31 mouse cellular contexts compared by ENCODE assay signal in genomic region chr19:45827736-45828135, GRCm38 (mm10). TPM values are rescaled to one million over a fixed set of nuclear protein-coding genes. Genes with fewer than 3 reads are reported as not detected.
A peak's percentile ranks its signal among the peaks of the same experiment; 100 is the strongest.
DNase-seq lines count a peak whose midpoint lies in the region; ATAC-seq and TF ChIP-seq lines count a peak whose summit lies in the region.
"Had no signal": no experiment of that assay in that cellular context is flagged by ENCODE, and none has a peak within 500 bp of the region (broad histone marks: within the 10 kb centered on the region; RNA-seq: fewer than 3 reads in every experiment).

No protein-coding gene starts in this region.

- ATAC-seq in forebrain, postnatal 0 days, result no peak
- ATAC-seq in forebrain, embryonic 12.5 days (ENCODE audit: low FRiP score), result no peak
- ATAC-seq in hindbrain, postnatal 0 days, result no peak
- ATAC-seq in hindbrain, embryonic 11.5 days (ENCODE audit: low FRiP score), result no peak
- ATAC-seq in lung, postnatal 0 days, result no peak
- no peak for ATAC-seq in kidney, embryonic 16.5 days (ENCODE audit: low FRiP score, low TSS enrichment)
- ATAC-seq: activated CD4-positive, CD25-positive, alpha-beta regulatory T cell, adult 4 months; CD4-positive, CD25-positive, alpha-beta regulatory T cell, adult 4 months; forebrain, embryonic 13.5 days; midbrain, embryonic 15.5 days; Patski had no signal

- no peak overlapping the region for H3K27ac ChIP-seq in forebrain, postnatal 0 days (ENCODE audit: low read depth, low read length)
- no peak overlapping the region for H3K27ac ChIP-seq in forebrain, embryonic 12.5 days
- no peak overlapping the region for H3K27ac ChIP-seq in hindbrain, postnatal 0 days
- H3K27ac ChIP-seq in hindbrain, embryonic 11.5 days (ENCODE audit: low read depth, low read length), result no peak overlapping the region
- no peak overlapping the region for H3K27ac ChIP-seq in lung, postnatal 0 days (ENCODE audit: low read length)
- H3K27ac ChIP-seq in kidney, embryonic 16.5 days (ENCODE audit: low read length), result no peak overlapping the region
- H3K27ac ChIP-seq: embryonic facial prominence, embryonic 13.5 days; forebrain, embryonic 13.5 days; hindbrain, embryonic 10.5 days; kidney, postnatal 0 days; limb, embryonic 12.5 days; liver, embryonic 13.5 days; lung, embryonic 15.5 days; macrophage; midbrain, embryonic 15.5 days had no signal

- peak; percentile 31; the same call in 1 of the 2 replicates for TF ChIP-seq CTCF in forebrain, postnatal 0 days (IDR thresholded peaks at IDR 0.05; ENCODE audit: low read depth)
- TF ChIP-seq CTCF in hindbrain, postnatal 0 days (IDR thresholded peaks at IDR 0.05; ENCODE audit: low read depth), result peak; percentile 18
- peak; percentile 21; the same call in 1 of the 2 replicates for TF ChIP-seq CTCF in lung, postnatal 0 days (IDR thresholded peaks at IDR 0.05)

- WGBS in forebrain, postnatal 0 days, result 95% methylated on average over 3 of the region's 3 CpGs
- WGBS in forebrain, embryonic 12.5 days, result 94% methylated on average over 3 of the region's 3 CpGs
- WGBS in hindbrain, postnatal 0 days, result 97% methylated on average over 3 of the region's 3 CpGs
- 92% methylated on average over 3 of the region's 3 CpGs for WGBS in hindbrain, embryonic 11.5 days
- WGBS in lung, postnatal 0 days, result 95% methylated on average over 3 of the region's 3 CpGs
- WGBS in kidney, embryonic 16.5 days, result 96% methylated on average over 3 of the region's 3 CpGs

- H3K9ac ChIP-seq in forebrain, postnatal 0 days, result no peak overlapping the region
- no peak overlapping the region for H3K9ac ChIP-seq in forebrain, embryonic 12.5 days
- no peak overlapping the region for H3K9ac ChIP-seq in hindbrain, postnatal 0 days (replicated peaks; ENCODE audit: low read length)
- H3K9ac ChIP-seq in hindbrain, embryonic 11.5 days (ENCODE audit: low read depth, low read length), result no peak overlapping the region
- no peak overlapping the region for H3K9ac ChIP-seq in lung, postnatal 0 days (replicated peaks; ENCODE audit: low read depth)
- no peak overlapping the region for H3K9ac ChIP-seq in kidney, embryonic 16.5 days (replicated peaks; ENCODE audit: low read length)
- H3K9ac ChIP-seq: embryonic facial prominence, embryonic 13.5 days; forebrain, embryonic 13.5 days; limb, embryonic 12.5 days; liver, embryonic 13.5 days; lung, embryonic 15.5 days; midbrain, embryonic 15.5 days had no signal

- H3K9me3 ChIP-seq in forebrain, postnatal 0 days (ENCODE audit: low read length), result no peaks in the 10 kb centered on the region
- H3K9me3 ChIP-seq in forebrain, embryonic 12.5 days, result 0 out of 2 replicates have a peak, but pooled peaks cover 5% of the 10 kb centered on the region
- H3K9me3 ChIP-seq in hindbrain, postnatal 0 days (ENCODE audit: low read length), result no peaks in the 10 kb centered on the region
- H3K9me3 ChIP-seq in hindbrain, embryonic 11.5 days (ENCODE audit: control insufficient read depth, low read length), result no peaks in the 10 kb centered on the region
- H3K9me3 ChIP-seq in lung, postnatal 0 days (ENCODE audit: low read length), result no peaks in the 10 kb centered on the region
- 0 out of 2 replicates have a peak, but pooled peaks cover 4% of the 10 kb centered on the region for H3K9me3 ChIP-seq in kidney, embryonic 16.5 days (ENCODE audit: low read length)
- H3K9me3 ChIP-seq: liver, embryonic 13.5 days; lung, embryonic 15.5 days; midbrain, embryonic 15.5 days had no signal

- no peak overlapping the region for H3K4me3 ChIP-seq in forebrain, postnatal 0 days (ENCODE audit: low read depth, low read length)
- no peak overlapping the region for H3K4me3 ChIP-seq in forebrain, embryonic 12.5 days (replicated peaks)
- H3K4me3 ChIP-seq in hindbrain, postnatal 0 days (ENCODE audit: low read length), result no peak overlapping the region
- H3K4me3 ChIP-seq in hindbrain, embryonic 11.5 days (ENCODE audit: low read depth, low read length), result no peak overlapping the region
- no peak overlapping the region for H3K4me3 ChIP-seq in lung, postnatal 0 days (ENCODE audit: low read depth, low read length)
- no peak overlapping the region for H3K4me3 ChIP-seq in kidney, embryonic 16.5 days (ENCODE audit: low read length)
- H3K4me3 ChIP-seq: embryonic facial prominence, embryonic 13.5 days; erythroblast, embryonic 14.5 days; forebrain, embryonic 13.5 days; hindbrain, embryonic 10.5 days; limb, embryonic 12.5 days; liver, embryonic 13.5 days; lung, embryonic 15.5 days; midbrain, embryonic 15.5 days had no signal

- TF ChIP-seq EP300 in lung, postnatal 0 days (IDR thresholded peaks at IDR 0.05), result no peak

- no peak overlapping the region for H3K4me2 ChIP-seq in forebrain, postnatal 0 days (ENCODE audit: low read depth)
- no peak overlapping the region for H3K4me2 ChIP-seq in forebrain, embryonic 12.5 days
- H3K4me2 ChIP-seq in hindbrain, postnatal 0 days (ENCODE audit: low read depth, low read length), result no peak overlapping the region
- no peak overlapping the region for H3K4me2 ChIP-seq in hindbrain, embryonic 11.5 days (replicated peaks; ENCODE audit: low read depth, low read length)
- no peak overlapping the region for H3K4me2 ChIP-seq in lung, postnatal 0 days (replicated peaks; ENCODE audit: low read depth, low read length)
- no peak overlapping the region for H3K4me2 ChIP-seq in kidney, embryonic 16.5 days (replicated peaks; ENCODE audit: low read depth, low read length)
- H3K4me2 ChIP-seq: embryonic facial prominence, embryonic 13.5 days; forebrain, embryonic 13.5 days; limb, embryonic 12.5 days; liver, embryonic 13.5 days; lung, embryonic 15.5 days; midbrain, embryonic 15.5 days had no signal

- no peaks in the 10 kb centered on the region for H3K4me1 ChIP-seq in forebrain, postnatal 0 days (ENCODE audit: insufficient read depth)
- no peaks in the 10 kb centered on the region for H3K4me1 ChIP-seq in forebrain, embryonic 12.5 days
- no peaks in the 10 kb centered on the region for H3K4me1 ChIP-seq in hindbrain, postnatal 0 days (ENCODE audit: insufficient read depth, low read length)
- no peaks in the 10 kb centered on the region for H3K4me1 ChIP-seq in hindbrain, embryonic 11.5 days (replicated peaks; ENCODE audit: control insufficient read depth, insufficient read depth, low read length)
- H3K4me1 ChIP-seq in lung, postnatal 0 days (ENCODE audit: insufficient read depth, low read depth, low read length), result no peaks in the 10 kb centered on the region
- H3K4me1 ChIP-seq in kidney, embryonic 16.5 days (ENCODE audit: insufficient read depth, low read length), result no peaks in the 10 kb centered on the region
- H3K4me1 ChIP-seq: forebrain, embryonic 13.5 days; hindbrain, embryonic 10.5 days; limb, embryonic 12.5 days; lung, embryonic 15.5 days; midbrain, embryonic 15.5 days had no signal

- H3K36me3 ChIP-seq in forebrain, postnatal 0 days (ENCODE audit: insufficient read depth), result no peaks in the 10 kb centered on the region
- no peaks in the 10 kb centered on the region for H3K36me3 ChIP-seq in forebrain, embryonic 12.5 days (replicated peaks)
- H3K36me3 ChIP-seq in hindbrain, postnatal 0 days (ENCODE audit: insufficient read depth, low read length), result no peaks in the 10 kb centered on the region
- H3K36me3 ChIP-seq in hindbrain, embryonic 11.5 days (ENCODE audit: control insufficient read depth, insufficient read depth, low read length), result no peaks in the 10 kb centered on the region
- H3K36me3 ChIP-seq in lung, postnatal 0 days (ENCODE audit: insufficient read depth, low read length), result no peaks in the 10 kb centered on the region
- peaks cover 5% of the 10 kb centered on the region; the same call in 1 of the 2 replicates for H3K36me3 ChIP-seq in kidney, embryonic 16.5 days (ENCODE audit: insufficient read depth, low read length)
- H3K36me3 ChIP-seq: liver, embryonic 13.5 days; lung, embryonic 15.5 days; midbrain, embryonic 15.5 days had no signal

- DNase-seq in forebrain, postnatal 0 days, result no peak
- no peak for DNase-seq in hindbrain, postnatal 0 days (ENCODE audit: low spot score)
- DNase-seq in hindbrain, embryonic 11.5 days (ENCODE audit: low spot score), result no peak
- no peak for DNase-seq in lung, postnatal 0 days (ENCODE audit: low spot score)
- no peak for DNase-seq in lung, postnatal 25 days (ENCODE audit: low spot score)
- DNase-seq: adrenal gland, adult 8-10 months; cerebellum, adult 11-12 months; cerebellum, postnatal 25 days; gastrocnemius, postnatal 10 days; heart, postnatal 10 days; kidney, adult 18-20 months; liver, embryonic 13.5 days; right cerebral cortex, adult 18-20 months; right cerebral cortex, postnatal 4 days; thymus, adult 2 months; thymus, postnatal 4 days had no signal

- H3K27me3 ChIP-seq in forebrain, postnatal 0 days (ENCODE audit: insufficient read depth, low read length), result no peaks in the 10 kb centered on the region
- H3K27me3 ChIP-seq in forebrain, embryonic 12.5 days, result no peaks in the 10 kb centered on the region
- no peaks in the 10 kb centered on the region for H3K27me3 ChIP-seq in hindbrain, postnatal 0 days (ENCODE audit: insufficient read depth, low read length)
- no peaks in the 10 kb centered on the region for H3K27me3 ChIP-seq in hindbrain, embryonic 11.5 days (ENCODE audit: control insufficient read depth, insufficient read depth, low read length)
- H3K27me3 ChIP-seq in lung, postnatal 0 days (replicated peaks; ENCODE audit: insufficient read depth, low read length), result no peaks in the 10 kb centered on the region
- H3K27me3 ChIP-seq in kidney, embryonic 16.5 days (ENCODE audit: insufficient read depth, low read length), result no peaks in the 10 kb centered on the region
- H3K27me3 ChIP-seq: embryonic facial prominence, embryonic 13.5 days; forebrain, embryonic 13.5 days; limb, embryonic 12.5 days; liver, embryonic 13.5 days; lung, embryonic 15.5 days; midbrain, embryonic 15.5 days; Patski had no signal

RNA-seq across cellular contexts. Expression of gene Kcnip2, which starts 11.9 kb away (rescaled TPM):
- 30.6 and 42.8 TPM in 2 replicates for total RNA-seq in forebrain, postnatal 0 days (2014; rRNA removed)
- 29.4 and 30.3 TPM in 2 replicates for polyA plus RNA-seq in forebrain, postnatal 0 days (2015; fragmentation: Nextera tagmentation; extraction: Ambion mirVana)
- polyA plus RNA-seq in forebrain, embryonic 12.5 days (2016; fragmentation: Nextera tagmentation; extraction: Ambion mirVana), result 2.7 and 4.0 TPM in 2 replicates
- total RNA-seq in hindbrain, postnatal 0 days (2014; rRNA removed), result 17.8 and 30.3 TPM in 2 replicates
- polyA plus RNA-seq in hindbrain, postnatal 0 days (2015; fragmentation: Nextera tagmentation; extraction: Ambion mirVana), result 16.5 and 17.8 TPM in 2 replicates
- 0.56 and 0.73 TPM in 2 replicates for polyA plus RNA-seq in hindbrain, embryonic 11.5 days (2014; fragmentation: Nextera tagmentation; extraction: Ambion mirVana)
- polyA plus RNA-seq in lung, postnatal 0 days (2015; fragmentation: Nextera tagmentation; extraction: Ambion mirVana), result 1.0 and 1.4 TPM in 2 replicates
- polyA plus RNA-seq in kidney, embryonic 16.5 days (2015; fragmentation: Nextera tagmentation; extraction: Ambion mirVana), result 2.0 and 2.3 TPM in 2 replicates
- total RNA-seq: granulocyte monocyte progenitor cell, adult 5-6 weeks had no signal
- polyA plus RNA-seq: macrophage had no signal

RNA-seq across cellular contexts. Expression of gene Mgea5, which starts 44.1 kb away (rescaled TPM):
- total RNA-seq in forebrain, postnatal 0 days (2014; rRNA removed), result 214 and 247 TPM in 2 replicates
- polyA plus RNA-seq in forebrain, postnatal 0 days (2015; fragmentation: Nextera tagmentation; extraction: Ambion mirVana), result 46.8 and 67.8 TPM in 2 replicates
- 94.7 and 105 TPM in 2 replicates for polyA plus RNA-seq in forebrain, embryonic 12.5 days (2016; fragmentation: Nextera tagmentation; extraction: Ambion mirVana)
- 135 and 154 TPM in 2 replicates for total RNA-seq in hindbrain, postnatal 0 days (2014; rRNA removed)
- 74.2 and 78.0 TPM in 2 replicates for polyA plus RNA-seq in hindbrain, postnatal 0 days (2015; fragmentation: Nextera tagmentation; extraction: Ambion mirVana)
- 75.6 and 93.2 TPM in 2 replicates for polyA plus RNA-seq in hindbrain, embryonic 11.5 days (2014; fragmentation: Nextera tagmentation; extraction: Ambion mirVana)
- 26.4 and 33.9 TPM in 2 replicates for polyA plus RNA-seq in lung, postnatal 0 days (2015; fragmentation: Nextera tagmentation; extraction: Ambion mirVana)
- 42.9 and 52.3 TPM in 2 replicates for polyA plus RNA-seq in kidney, embryonic 16.5 days (2015; fragmentation: Nextera tagmentation; extraction: Ambion mirVana)
